Mouse (Mus musculus) megakaryocyte, adult 5-6 weeks (primary cell): ENCODE measurements around the gene Olfr1085. TPM values are rescaled to one million over a fixed set of nuclear protein-coding genes. Genes with fewer than 3 reads are reported as not detected.
"Not testable (repeated sequence)": the region's sequence is repeated elsewhere in the genome, so short reads cannot be mapped to it uniquely, and the experiment has no call there.

Experiments used
- ATAC-seq: 2 replicates; pipeline ENCODE4 v1.8.0; 2016; ENCODE audit warnings: mild to moderate bottlenecking, inconsistent platforms; ENCODE audit not compliant: poor library complexity, severe bottlenecking
- total RNA-seq, 2 experiments: library from RNA; stranded (forward) in 1 of 2; stranded (reverse) in 1 of 2; fragments of 153-499, 151-499 nt in 1 of 2; fragments of 221-1000, 200-1000 nt in 1 of 2; gene quantifications; 2 replicates each; pipeline versions ENCODE4 v1.2.3 to v1.2.4; 2015 to 2017

Olfr1085 gene
- total RNA-seq (2015): not detected in 2 replicates
- total RNA-seq (2017): not detected in 2 replicates

- ATAC-seq: no peak
Measured at GRCm38 (mm10) chr2:86661919-86662318, at the start of gene Olfr1085. Gene Olfr1085 (minus strand): TSS chr2:86662019.

- no peak for ATAC-seq
Measured at GRCm38 (mm10) chr2:86698295-86698694, 36.5 kb upstream of the Olfr1085 start, which contains the start of gene Olfr1087. Gene Olfr1087 (minus strand): TSS chr2:86698395.

- no peak for ATAC-seq
Measured at GRCm38 (mm10) chr2:86679992-86680391, 18.2 kb upstream of the Olfr1085 start, which contains the start of gene Olfr1086. Gene Olfr1086 (minus strand): TSS chr2:86680092.

- ATAC-seq: not testable (repeated sequence)
Measured at GRCm38 (mm10) chr2:86639625-86640024, 22.2 kb downstream of the Olfr1085 start, which contains the start of gene Olfr1084. Gene Olfr1084 (minus strand): TSS chr2:86639725.

Other genes with a start within 250 kb of the Olfr1085 start
- gene Olfr1061, start 248.0 kb downstream of the Olfr1085 start, total RNA-seq (2015): not detected in 2 replicates
- gene Olfr1061, start 248.0 kb downstream of the Olfr1085 start, total RNA-seq (2017): not detected in 2 replicates
- gene Olfr1062, start 235.3 kb downstream of the Olfr1085 start, total RNA-seq (2015): not detected in 2 replicates
- not detected in 2 replicates for gene Olfr1062, start 235.3 kb downstream of the Olfr1085 start, total RNA-seq (2017)
- gene Olfr1065, start 211.4 kb downstream of the Olfr1085 start, total RNA-seq (2015): not detected in 2 replicates
- not detected in 2 replicates for gene Olfr1065, start 211.4 kb downstream of the Olfr1085 start, total RNA-seq (2017)
- not detected in 2 replicates for gene Olfr1066, start 205.8 kb downstream of the Olfr1085 start, total RNA-seq (2015)
- not detected in 2 replicates for gene Olfr1066, start 205.8 kb downstream of the Olfr1085 start, total RNA-seq (2017)
- gene Olfr228, start 174.6 kb downstream of the Olfr1085 start, total RNA-seq (2015): not detected in 2 replicates
- not detected in 2 replicates for gene Olfr228, start 174.6 kb downstream of the Olfr1085 start, total RNA-seq (2017)
- gene Olfr1076, start 153.6 kb downstream of the Olfr1085 start, total RNA-seq (2015): not detected in 2 replicates
- not detected in 2 replicates for gene Olfr1076, start 153.6 kb downstream of the Olfr1085 start, total RNA-seq (2017)
- not detected in 2 replicates for gene Olfr1079, start 119.5 kb downstream of the Olfr1085 start, total RNA-seq (2015)
- not detected in 2 replicates for gene Olfr1079, start 119.5 kb downstream of the Olfr1085 start, total RNA-seq (2017)
- gene Olfr1080, start 103.8 kb downstream of the Olfr1085 start, total RNA-seq (2015): not detected in 2 replicates
- gene Olfr1080, start 103.8 kb downstream of the Olfr1085 start, total RNA-seq (2017): not detected in 2 replicates
- not detected in 2 replicates for gene Olfr1082, start 63.1 kb downstream of the Olfr1085 start, total RNA-seq (2015)
- gene Olfr1082, start 63.1 kb downstream of the Olfr1085 start, total RNA-seq (2017): not detected in 2 replicates
- not detected in 2 replicates for gene Olfr1084, start 22.3 kb downstream of the Olfr1085 start, total RNA-seq (2015)
- not detected in 2 replicates for gene Olfr1084, start 22.3 kb downstream of the Olfr1085 start, total RNA-seq (2017)
- not detected in 2 replicates for gene Olfr1086, start 18.1 kb upstream of the Olfr1085 start, total RNA-seq (2015)
- not detected in 2 replicates for gene Olfr1086, start 18.1 kb upstream of the Olfr1085 start, total RNA-seq (2017)
- gene Olfr1087, start 36.4 kb upstream of the Olfr1085 start, total RNA-seq (2015): not detected in 2 replicates
- gene Olfr1087, start 36.4 kb upstream of the Olfr1085 start, total RNA-seq (2017): not detected in 2 replicates
- not detected in 2 replicates for gene Olfr1089, start 71.7 kb upstream of the Olfr1085 start, total RNA-seq (2015)
- not detected in 2 replicates for gene Olfr1089, start 71.7 kb upstream of the Olfr1085 start, total RNA-seq (2017)
- not detected in 2 replicates for gene Olfr1090, start 97.0 kb upstream of the Olfr1085 start, total RNA-seq (2015)
- not detected in 2 replicates for gene Olfr1090, start 97.0 kb upstream of the Olfr1085 start, total RNA-seq (2017)
- not detected in 2 replicates for gene Olfr1093, start 120.5 kb upstream of the Olfr1085 start, total RNA-seq (2015)
- gene Olfr1093, start 120.5 kb upstream of the Olfr1085 start, total RNA-seq (2017): not detected in 2 replicates
- gene Olfr141, start 148.0 kb upstream of the Olfr1085 start, total RNA-seq (2015): not detected in 2 replicates
- not detected in 2 replicates for gene Olfr141, start 148.0 kb upstream of the Olfr1085 start, total RNA-seq (2017)
- not detected in 2 replicates for gene Olfr1094, start 162.6 kb upstream of the Olfr1085 start, total RNA-seq (2015)
- not detected in 2 replicates for gene Olfr1094, start 162.6 kb upstream of the Olfr1085 start, total RNA-seq (2017)
- gene Olfr1095, start 189.7 kb upstream of the Olfr1085 start, total RNA-seq (2015): not detected in 2 replicates
- not detected in 2 replicates for gene Olfr1095, start 189.7 kb upstream of the Olfr1085 start, total RNA-seq (2017)
- gene Gm13723, start 212.8 kb upstream of the Olfr1085 start, total RNA-seq (2015): not detected in 2 replicates
- gene Gm13723, start 212.8 kb upstream of the Olfr1085 start, total RNA-seq (2017): not detected in 2 replicates
- gene Olfr1097, start 230.2 kb upstream of the Olfr1085 start, total RNA-seq (2015): not detected in 2 replicates
- gene Olfr1097, start 230.2 kb upstream of the Olfr1085 start, total RNA-seq (2017): not detected in 2 replicates